Mouse (Mus musculus): ENCODE results near the gene Casz1. TPM values are rescaled to one million over a fixed set of nuclear protein-coding genes. Genes with fewer than 3 reads are reported as not detected.
A peak's percentile ranks its signal among the peaks of the same experiment; 100 is the strongest.

The Casz1 gene
- total RNA-seq, 1 experiment = 4.0 TPM

DNA sequence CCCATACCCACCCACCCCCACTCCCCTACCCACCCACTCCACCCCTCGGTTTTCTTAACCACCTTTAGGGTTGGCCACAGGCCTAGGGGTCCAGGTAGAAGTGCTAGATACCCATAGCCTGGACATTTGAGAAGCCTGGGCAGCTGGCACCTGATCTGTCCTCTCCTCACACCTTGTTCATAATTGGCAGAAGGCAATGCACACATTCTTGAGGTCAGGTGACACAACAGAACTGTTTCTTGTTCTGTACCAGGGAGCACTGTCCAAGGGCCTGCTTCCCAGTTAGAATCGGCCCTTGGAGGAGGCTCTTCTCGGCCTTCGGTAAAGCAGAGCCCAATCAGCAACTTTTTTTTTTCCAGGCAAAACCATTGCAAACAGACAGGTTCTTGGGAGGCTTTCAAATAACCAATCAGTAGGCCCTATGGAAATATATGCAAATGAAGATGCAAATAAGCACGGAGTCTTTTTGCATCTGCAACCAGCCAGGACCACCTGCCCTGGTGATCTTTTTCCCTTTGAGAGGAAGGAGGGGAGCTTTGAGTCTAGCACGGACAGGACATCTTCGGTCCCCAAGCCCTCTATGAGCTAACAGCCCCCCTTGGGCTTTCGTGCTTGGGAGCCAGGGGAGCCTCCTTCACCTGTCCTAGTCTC, 36.4 kb upstream of the Casz1 start:
- peaks cover 8 to 13% of the 10 kb centered on the region in 2 experiments; a peak in 3 of 4 replicates for H3K4me1 ChIP-seq (ENCODE audit: control insufficient read depth in 2 of 2, insufficient read depth in 2 of 2, low read length in 2 of 2, poor library complexity in 1 of 2)
- in situ Hi-C loops (cut with MboI; ENCODE audit: low sequenced_read_pairs in 2 of 2, unreplicated experiment in 2 of 2) = no loop called here
- H3K9me3 ChIP-seq (ENCODE audit: control insufficient read depth, insufficient read depth, low read depth, low read length) = no peaks in the 10 kb centered on the region
- no peak for DNase-seq (ENCODE audit: low read depth, low spot score)
- peak overlapping the region in 1 of 2 experiments; percentile 51; a peak in 1 of 4 replicates for H3K4me3 ChIP-seq (ENCODE audit: insufficient read depth in 1 of 2, low read depth in 1 of 2, low read length in 2 of 2, poor library complexity in 1 of 2, severe bottlenecking in 1 of 2)
- no peak overlapping the region for H3K9ac ChIP-seq (ENCODE audit: insufficient read depth, low read depth, low read length, poor library complexity, severe bottlenecking)
- TF ChIP-seq ZC3H11A (IDR thresholded peaks at IDR 0.05; ENCODE audit: borderline replicate concordance, low read depth, low read length) (no peak), HCFC1 (IDR thresholded peaks at IDR 0.05; ENCODE audit: borderline replicate concordance, insufficient read depth, low read length) (no peak), CHD2 (IDR thresholded peaks at IDR 0.05; ENCODE audit: low read depth, low read length) (no peak), MAFK (IDR thresholded peaks at IDR 0.05; ENCODE audit: insufficient read depth, low read depth, low read length) (no peak), ZNF384 (IDR thresholded peaks at IDR 0.05; ENCODE audit: low read depth, low read length) (peak; percentile 46; the same call in 1 of the 2 replicates)
- no peak overlapping the region for H3K27ac ChIP-seq (ENCODE audit: insufficient read depth, low read depth, low read length, poor library complexity, severe bottlenecking)
- H3K36me3 ChIP-seq (ENCODE audit: control insufficient read depth, insufficient read depth, low read length, poor library complexity, severe bottlenecking) = no peaks in the 10 kb centered on the region

DNA sequence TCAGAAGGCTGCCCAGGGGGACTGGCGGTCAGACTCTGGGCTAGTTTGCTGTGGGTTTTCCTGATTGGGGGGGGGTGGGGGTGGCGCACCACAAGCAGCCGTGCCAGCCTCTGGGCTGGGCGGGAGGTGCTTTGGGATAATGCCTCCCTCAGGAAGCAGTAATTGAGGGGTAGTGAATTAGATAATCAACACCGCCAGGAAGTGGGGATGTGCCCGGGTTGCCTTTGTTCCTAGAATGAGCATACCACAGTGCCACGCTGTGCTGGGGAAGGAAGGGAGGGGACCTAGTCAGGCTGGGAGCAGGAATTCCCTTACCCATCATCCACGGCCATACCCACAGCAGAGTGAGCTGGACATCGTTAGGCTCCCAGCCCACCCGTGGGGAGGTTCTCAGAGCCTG, 35.6 kb upstream of the Casz1 start:
- Histone ChIP-seq H3K36me3 (ENCODE audit: control insufficient read depth, insufficient read depth, low read length, poor library complexity, severe bottlenecking) (no peaks in the 10 kb centered on the region), H3K4me3 (ENCODE audit: insufficient read depth in 1 of 2, low read depth in 1 of 2, low read length in 2 of 2, poor library complexity in 1 of 2, severe bottlenecking in 1 of 2) (no peak overlapping the region), H3K27ac (ENCODE audit: insufficient read depth, low read depth, low read length, poor library complexity, severe bottlenecking) (no peak overlapping the region), H3K9ac (ENCODE audit: insufficient read depth, low read depth, low read length, poor library complexity, severe bottlenecking) (no peak overlapping the region), H3K9me3 (ENCODE audit: control insufficient read depth, insufficient read depth, low read depth, low read length) (no peaks in the 10 kb centered on the region), H3K4me1 (ENCODE audit: control insufficient read depth in 2 of 2, insufficient read depth in 2 of 2, low read length in 2 of 2, poor library complexity in 1 of 2) (peaks cover 8 to 13% of the 10 kb centered on the region in 2 experiments; a peak in 3 of 4 replicates)
- in situ Hi-C loops (cut with MboI; ENCODE audit: low sequenced_read_pairs in 2 of 2, unreplicated experiment in 2 of 2) = no loop called here
- DNase-seq (ENCODE audit: low read depth, low spot score) = no peak
- no peak for TF ChIP-seq ZC3H11A (IDR thresholded peaks at IDR 0.05; ENCODE audit: borderline replicate concordance, low read depth, low read length)

DNA sequence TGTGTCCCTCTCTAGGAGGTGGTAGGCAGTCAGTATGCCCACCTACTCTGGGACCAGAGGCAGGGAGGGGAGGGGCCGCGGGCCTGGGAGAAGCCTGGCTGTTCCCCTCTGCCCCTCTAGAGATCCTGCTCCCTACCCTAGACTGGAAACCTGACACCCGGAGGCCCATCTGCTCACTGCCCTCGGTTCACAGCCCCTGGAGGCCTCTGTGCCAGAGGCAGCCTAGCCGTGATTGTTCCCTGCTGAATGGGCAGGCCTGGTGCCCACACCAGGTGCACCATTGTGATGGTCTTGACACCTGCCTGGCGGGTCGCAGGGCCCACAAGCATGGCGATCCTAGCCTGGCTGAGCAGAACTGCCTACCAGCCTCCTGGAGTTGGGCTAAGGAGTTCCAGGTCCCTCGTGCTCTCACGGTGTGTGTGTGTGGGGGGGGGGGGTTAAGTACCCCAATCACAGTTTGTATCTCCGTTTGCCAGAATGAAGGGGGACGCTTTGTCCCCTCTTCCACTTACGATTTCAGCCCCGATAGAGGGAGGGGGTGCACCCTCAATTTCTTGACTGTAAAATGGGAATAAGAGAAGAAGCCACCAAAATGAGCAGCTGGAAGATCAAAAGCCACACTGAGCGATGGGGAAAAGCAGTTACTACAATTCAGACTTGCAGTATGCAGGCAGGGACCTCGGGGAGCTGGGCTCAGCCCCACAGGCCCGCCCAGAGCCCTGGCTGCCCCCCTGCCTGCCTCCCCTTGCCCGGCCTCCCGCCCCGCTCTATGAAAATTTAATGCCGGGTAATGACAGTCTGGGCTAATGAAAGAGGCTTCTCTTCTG, 33.4 kb upstream of the Casz1 start:
- peaks cover 8 to 13% of the 10 kb centered on the region in 2 experiments; a peak in 3 of 4 replicates for H3K4me1 ChIP-seq (ENCODE audit: control insufficient read depth in 2 of 2, insufficient read depth in 2 of 2, low read length in 2 of 2, poor library complexity in 1 of 2)
- TF ChIP-seq ZNF384 (IDR thresholded peaks at IDR 0.05; ENCODE audit: low read depth, low read length) = no peak
- TF ChIP-seq MAFK (IDR thresholded peaks at IDR 0.05; ENCODE audit: insufficient read depth, low read depth, low read length) = no peak
- no peak for TF ChIP-seq CHD2 (IDR thresholded peaks at IDR 0.05; ENCODE audit: low read depth, low read length)
- TF ChIP-seq ZC3H11A (IDR thresholded peaks at IDR 0.05; ENCODE audit: borderline replicate concordance, low read depth, low read length) = no peak
- TF ChIP-seq HCFC1 (IDR thresholded peaks at IDR 0.05; ENCODE audit: borderline replicate concordance, insufficient read depth, low read length) = no peak
- H3K9ac ChIP-seq (ENCODE audit: insufficient read depth, low read depth, low read length, poor library complexity, severe bottlenecking) = no peak overlapping the region
- in situ Hi-C loops (cut with MboI; ENCODE audit: low sequenced_read_pairs in 2 of 2, unreplicated experiment in 2 of 2) = no loop called here
- H3K9me3 ChIP-seq (ENCODE audit: control insufficient read depth, insufficient read depth, low read depth, low read length) = no peaks in the 10 kb centered on the region
- H3K4me3 ChIP-seq (ENCODE audit: insufficient read depth in 1 of 2, low read depth in 1 of 2, low read length in 2 of 2, poor library complexity in 1 of 2, severe bottlenecking in 1 of 2) = peak overlapping the region in 1 of 2 experiments; percentile 10; a peak in 1 of 4 replicates
- DNase-seq (ENCODE audit: low read depth, low spot score) = no peak
- H3K36me3 ChIP-seq (ENCODE audit: control insufficient read depth, insufficient read depth, low read length, poor library complexity, severe bottlenecking) = no peaks in the 10 kb centered on the region
- no peak overlapping the region for H3K27ac ChIP-seq (ENCODE audit: insufficient read depth, low read depth, low read length, poor library complexity, severe bottlenecking)

DNA sequence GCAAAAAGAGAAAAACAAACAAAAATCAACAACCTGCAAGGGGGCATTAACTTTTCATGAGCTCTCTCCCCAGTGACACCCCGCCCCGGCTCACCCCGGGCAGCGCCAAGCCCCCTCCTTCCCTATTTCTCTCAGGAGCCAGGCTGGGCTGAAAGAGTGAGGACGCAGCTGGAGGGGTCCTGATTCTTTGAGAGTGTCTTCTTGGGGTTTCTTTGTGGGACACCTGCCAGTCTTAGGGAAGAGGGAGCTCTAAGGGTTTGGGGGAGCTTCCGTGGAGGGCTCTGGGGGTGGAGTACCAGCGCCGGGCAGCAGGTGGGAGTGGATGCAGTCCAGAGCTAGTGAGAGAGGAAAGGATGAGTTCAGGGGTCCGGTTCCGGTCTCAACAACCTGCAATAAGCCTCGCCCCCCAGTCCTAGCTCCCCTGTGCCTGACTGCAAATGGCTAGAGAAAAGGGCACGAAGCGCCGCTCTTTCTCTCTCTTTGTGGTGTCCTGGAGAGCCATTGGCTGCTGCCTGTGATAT, 32.8 kb upstream of the Casz1 start:
- H3K9me3 ChIP-seq (ENCODE audit: control insufficient read depth, insufficient read depth, low read depth, low read length) = no peaks in the 10 kb centered on the region
- TF ChIP-seq CHD2 (IDR thresholded peaks at IDR 0.05; ENCODE audit: low read depth, low read length) = no peak
- TF ChIP-seq MAFK (IDR thresholded peaks at IDR 0.05; ENCODE audit: insufficient read depth, low read depth, low read length) = no peak
- TF ChIP-seq ZNF384 (IDR thresholded peaks at IDR 0.05; ENCODE audit: low read depth, low read length) = no peak
- no peak for TF ChIP-seq ZC3H11A (IDR thresholded peaks at IDR 0.05; ENCODE audit: borderline replicate concordance, low read depth, low read length)
- H3K4me1 ChIP-seq (ENCODE audit: control insufficient read depth in 2 of 2, insufficient read depth in 2 of 2, low read length in 2 of 2, poor library complexity in 1 of 2) = peaks cover 8 to 13% of the 10 kb centered on the region in 2 experiments; a peak in 3 of 4 replicates
- no peak overlapping the region for H3K4me3 ChIP-seq (ENCODE audit: insufficient read depth in 1 of 2, low read depth in 1 of 2, low read length in 2 of 2, poor library complexity in 1 of 2, severe bottlenecking in 1 of 2)
- in situ Hi-C loops (cut with MboI; ENCODE audit: low sequenced_read_pairs in 2 of 2, unreplicated experiment in 2 of 2) = no loop called here
- no peaks in the 10 kb centered on the region for H3K36me3 ChIP-seq (ENCODE audit: control insufficient read depth, insufficient read depth, low read length, poor library complexity, severe bottlenecking)
- no peak overlapping the region for H3K27ac ChIP-seq (ENCODE audit: insufficient read depth, low read depth, low read length, poor library complexity, severe bottlenecking)
- no peak overlapping the region for H3K9ac ChIP-seq (ENCODE audit: insufficient read depth, low read depth, low read length, poor library complexity, severe bottlenecking)
- DNase-seq (ENCODE audit: low read depth, low spot score) = no peak

Measured in ES-E14 (cell line).